Mouse (Mus musculus) spleen, postnatal 14 days (tissue): ENCODE measurements at regions not wholly inside any gene's neighbourhood (a gene's known extent, or its start where the extent isn't known, plus 50 kb on each side); places are given as distances from the start of the nearest gene placed in this dataset.

Experiments
- DNase-seq, 2 experiments: peaks; one replicate each; pipeline ENCODE4 v3.0.0; 2021 to 2022; ENCODE audit warnings: low spot score in 2 of 2

DNA sequence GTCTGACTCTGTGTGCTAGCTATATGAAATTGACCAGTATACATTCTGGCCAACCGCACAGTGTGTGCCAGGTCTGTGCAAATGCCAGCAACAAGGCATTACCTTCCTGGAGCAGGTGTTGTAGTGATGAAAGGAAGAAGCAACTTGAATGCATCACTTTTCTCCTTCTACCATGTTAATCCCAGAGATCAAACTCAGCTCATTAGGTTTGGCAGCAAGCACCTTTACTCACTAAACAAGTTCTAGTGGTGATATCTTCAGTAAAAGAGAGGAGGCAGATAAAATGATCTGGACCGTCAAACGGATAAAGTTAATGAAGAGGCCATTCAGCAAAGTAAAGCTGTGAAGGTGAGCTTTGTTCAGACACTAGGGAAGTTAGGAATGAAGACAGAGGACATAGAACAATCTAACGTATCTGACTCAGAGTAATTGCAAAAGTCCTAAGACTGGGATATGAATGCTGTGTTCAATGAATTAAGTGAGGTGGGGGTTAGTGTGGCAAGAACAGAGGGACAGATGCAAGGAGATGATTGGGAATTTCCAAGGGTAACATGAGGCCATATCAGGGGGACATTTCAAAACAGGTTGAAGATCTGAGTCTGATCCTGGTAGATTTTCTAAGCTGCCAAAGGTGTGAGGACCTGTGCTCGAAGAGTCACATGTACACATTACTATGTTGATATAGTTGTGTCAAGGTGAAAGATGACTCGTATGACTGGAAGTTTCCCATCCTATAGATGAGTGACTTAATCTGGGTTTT, 1478.4 kb upstream of the Slc10a2 start:
- DNase-seq, result no peak

- DNase-seq, result no peak
These were observed 1477.6 kb upstream of the Slc10a2 start for GRCm38 (mm10) chr8:6582732-6583131.

DNA sequence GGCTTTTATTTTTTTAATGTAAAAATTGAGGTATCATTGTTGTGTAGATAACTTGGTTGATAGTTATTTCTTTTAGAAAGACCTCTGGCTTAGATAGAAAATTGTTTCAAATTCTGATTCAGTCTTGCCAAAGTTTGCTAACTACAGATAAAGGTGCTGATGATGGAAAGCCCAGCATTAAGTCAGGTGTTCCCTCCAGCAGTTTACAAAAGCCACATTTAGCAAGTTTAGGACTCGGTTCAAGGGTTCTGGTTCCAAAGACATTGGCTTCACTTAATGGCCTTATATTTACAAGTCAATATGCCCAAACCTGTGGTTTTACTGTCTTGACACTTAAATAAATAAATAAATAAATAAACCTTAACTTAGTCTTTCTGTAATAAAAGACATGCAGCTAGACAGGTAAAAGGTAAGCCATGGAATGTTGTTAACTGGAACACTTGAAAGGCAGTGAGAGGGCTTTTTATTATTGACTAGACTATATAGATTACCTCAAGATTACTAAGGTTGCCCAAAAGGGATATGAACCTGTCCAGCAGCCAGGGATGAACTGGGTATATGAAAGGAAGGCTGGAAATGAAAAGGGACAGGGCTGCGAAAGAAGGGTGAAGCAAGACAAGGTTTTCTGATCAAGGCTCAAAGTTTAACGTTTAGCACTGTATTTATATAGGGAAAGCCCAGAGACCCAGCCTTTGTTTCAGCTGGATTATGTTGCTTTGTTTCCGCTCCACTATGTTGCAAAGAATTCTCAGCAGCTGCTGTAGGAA, 1472.9 kb upstream of the Slc10a2 start:
- DNase-seq, result no peak

- DNase-seq, result no peak
These were observed 1470.1 kb upstream of the Slc10a2 start for GRCm38 (mm10) chr8:6575241-6575640.

DNA sequence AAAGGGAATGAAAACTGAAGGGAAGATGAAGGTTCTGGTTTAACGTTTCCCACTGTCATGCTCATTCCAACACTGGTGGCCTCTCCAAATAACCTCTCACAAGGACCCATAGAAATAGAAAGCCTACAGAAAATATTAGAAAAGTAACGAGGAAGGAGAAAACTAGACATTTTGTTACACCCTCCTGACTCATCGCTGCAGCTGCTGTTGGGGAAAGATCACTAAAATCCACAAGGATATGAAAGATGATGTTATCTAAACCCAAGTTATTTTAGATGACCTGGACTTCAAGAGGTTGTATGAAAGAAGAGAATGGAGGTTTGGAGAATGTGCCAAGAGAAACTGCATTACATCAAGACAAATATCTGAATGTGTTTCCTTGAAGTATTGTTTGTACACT, 1468.3 kb upstream of the Slc10a2 start:
- no peak for DNase-seq

DNA sequence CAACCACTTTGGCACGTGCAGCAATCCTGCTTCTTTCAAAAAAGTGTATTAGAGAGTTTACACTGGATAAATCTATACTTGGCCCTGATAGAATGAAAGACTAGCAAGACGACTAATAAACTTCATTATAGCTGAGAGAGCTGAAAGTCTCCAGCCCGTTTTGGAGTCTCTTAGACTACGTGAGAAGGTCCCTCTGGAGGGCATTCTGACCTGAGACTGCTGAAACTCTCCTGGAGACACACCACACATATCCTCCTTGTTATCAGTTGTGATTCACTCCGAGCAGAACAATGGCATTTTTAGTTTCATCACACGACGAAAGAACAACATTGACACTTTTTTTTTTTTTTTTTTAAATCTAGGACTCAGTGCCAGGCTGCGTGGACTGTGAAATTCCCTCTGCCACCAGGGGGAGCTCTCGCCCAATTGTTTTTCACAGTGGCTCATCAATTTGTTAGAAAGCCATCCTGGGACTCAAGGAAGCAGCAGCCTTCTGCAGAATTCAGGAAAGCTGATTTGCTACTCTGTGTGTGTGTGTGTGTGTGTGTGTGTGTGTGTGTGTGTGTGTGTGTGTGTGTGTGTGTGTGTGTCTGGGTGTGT, 1467.0 kb upstream of the Slc10a2 start:
- DNase-seq, result peak; percentile 14 to 51

DNA sequence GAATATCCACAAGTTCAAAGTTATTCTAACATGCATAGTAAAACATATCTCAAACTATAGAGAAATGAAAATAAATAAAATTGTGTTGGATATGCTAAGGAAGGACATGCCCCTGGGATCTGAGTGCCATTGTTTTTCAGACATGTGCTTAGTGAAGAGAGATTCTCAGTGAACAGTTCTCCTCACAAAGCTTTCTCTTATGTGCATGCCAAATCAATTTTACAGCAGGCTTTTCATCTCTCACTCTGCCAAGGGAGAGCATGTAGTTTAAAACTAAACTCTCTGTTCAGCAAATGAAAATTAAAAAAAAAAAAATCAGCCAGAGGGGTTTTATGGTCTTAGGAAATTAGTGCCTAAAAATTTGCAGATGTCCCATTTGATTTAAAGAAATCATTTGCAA, 1445.8 kb upstream of the Slc10a2 start:
- no peak for DNase-seq

- no peak for DNase-seq
These were observed 1422.0 kb upstream of the Slc10a2 start for GRCm38 (mm10) chr8:6527171-6527570.

GRCm38 (mm10) chr8:6515882-6516682, 1410.9 kb upstream of the Slc10a2 start:
- DNase-seq, result no peak

DNA sequence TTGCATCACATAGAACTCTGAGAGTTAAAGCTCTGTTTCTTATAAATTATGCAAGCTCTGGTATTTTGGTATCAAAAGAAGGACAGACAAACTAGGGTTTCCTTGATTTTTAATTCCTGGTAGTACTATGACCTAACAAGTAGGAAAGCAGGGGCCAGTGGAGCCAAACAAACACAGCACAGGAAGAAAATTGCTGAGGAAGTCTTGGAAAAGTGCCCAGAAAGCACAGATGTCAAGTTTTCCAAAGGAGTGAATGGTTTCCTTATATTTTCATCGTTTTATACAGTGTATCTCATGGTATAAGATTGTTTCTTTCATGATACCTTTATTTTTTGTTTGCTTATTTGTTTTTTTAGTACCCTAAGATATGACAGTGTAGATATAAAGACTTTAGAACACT, 1387.3 kb upstream of the Slc10a2 start:
- DNase-seq, result no peak

DNA sequence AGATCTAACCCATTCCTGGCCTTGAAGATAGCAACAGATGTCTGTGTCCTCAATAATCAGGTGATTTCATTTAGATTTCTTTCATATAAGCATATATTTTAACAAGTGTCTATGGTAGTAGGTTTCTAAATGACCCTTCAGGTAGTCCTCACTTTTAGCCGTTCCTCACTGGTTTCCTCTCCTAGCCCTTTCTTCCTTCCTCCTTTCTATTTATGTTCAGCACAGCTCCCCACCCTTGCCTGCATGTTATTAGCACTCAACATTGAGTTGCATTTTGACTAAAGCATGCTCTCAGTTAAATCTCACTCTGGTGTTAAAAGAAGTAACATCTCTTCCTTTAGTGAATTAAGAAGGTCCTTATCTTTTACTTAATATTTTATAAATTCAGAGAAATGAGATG, 1376.8 kb upstream of the Slc10a2 start:
- no peak for DNase-seq

- DNase-seq, result no peak
These were observed 1365.9 kb upstream of the Slc10a2 start for GRCm38 (mm10) chr8:6471089-6471488.

DNA sequence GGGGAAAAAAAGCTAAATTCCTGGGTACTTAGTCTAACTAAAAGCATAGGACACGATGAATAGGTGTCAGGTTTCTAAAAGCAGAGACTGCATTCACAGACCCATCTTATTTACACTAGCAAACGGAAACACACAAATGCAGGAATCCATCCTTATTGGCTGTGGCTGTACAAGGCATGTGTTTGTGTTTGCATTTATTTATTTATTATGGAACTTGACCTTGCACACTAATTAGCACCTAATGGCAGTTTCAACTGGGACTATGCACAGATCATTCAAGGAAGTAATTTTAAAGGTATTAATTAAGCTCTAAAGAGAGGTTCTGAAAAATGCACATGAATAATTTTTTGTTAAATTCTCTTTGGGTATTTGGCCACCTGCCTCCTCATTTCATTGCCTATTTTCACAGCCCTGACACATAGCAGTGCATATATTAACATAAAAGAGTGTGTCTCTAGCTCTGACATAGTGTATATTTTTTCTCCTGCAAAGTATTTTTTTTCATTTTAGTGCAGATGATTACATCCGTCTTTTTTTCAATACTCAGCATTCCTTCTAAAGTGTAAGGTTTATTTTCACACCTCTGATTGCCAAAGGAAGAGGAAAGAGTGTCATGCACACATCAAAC, 1351.5 kb upstream of the Slc10a2 start:
- DNase-seq, result no peak

DNA sequence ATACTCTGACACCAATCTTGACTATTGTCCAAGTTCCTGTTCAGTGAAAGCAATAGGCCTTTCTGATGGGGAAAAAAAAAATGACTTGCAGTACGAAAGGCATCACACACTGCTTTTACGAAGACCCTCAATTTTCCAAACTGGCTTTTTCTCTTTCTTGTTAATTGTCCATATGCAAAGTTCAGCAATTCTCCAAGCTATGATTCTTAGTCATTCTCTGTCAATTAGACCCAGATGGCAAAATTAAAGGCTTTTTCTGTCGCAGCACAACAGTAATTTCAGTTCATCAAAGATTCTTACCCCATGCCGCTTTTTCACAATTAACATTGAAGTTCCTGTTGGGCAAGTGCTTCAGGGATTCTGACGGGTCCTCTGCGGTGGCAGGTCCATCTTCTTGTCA, 1343.2 kb upstream of the Slc10a2 start:
- DNase-seq, result no peak

DNA sequence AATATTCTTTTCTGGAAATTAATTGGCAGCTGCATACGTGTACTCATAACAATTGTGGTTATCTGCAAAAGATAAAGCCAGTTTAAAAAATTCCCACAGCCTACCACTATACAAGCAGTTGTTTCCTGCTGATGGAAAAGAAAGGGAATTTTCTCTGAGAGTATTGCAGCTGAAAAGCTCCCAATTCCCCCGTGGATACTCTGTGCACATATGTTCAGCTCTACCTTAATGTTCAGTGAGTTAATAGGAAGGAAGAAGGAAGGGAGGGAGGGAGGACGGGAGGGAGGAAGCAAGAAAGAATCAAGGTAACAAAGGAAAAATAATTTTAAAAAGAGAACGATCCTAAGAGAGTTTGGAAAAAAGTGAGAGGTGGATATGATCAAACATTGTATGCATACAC, 1333.9 kb upstream of the Slc10a2 start:
- DNase-seq, result no peak
